Mouse (Mus musculus) CD4-positive, CD25-positive, alpha-beta regulatory T cell, adult 4 months (primary cell): ENCODE results near the gene Flvcr1. TPM values are rescaled to one million over a fixed set of nuclear protein-coding genes. Genes with fewer than 3 reads are reported as not detected.

Experiments used
- ATAC-seq: one replicate; pipeline ENCODE4 v1.8.0; 2017
- polyA plus RNA-seq, 2 experiments: library from polyadenylated mRNA; unstranded; fragments of 100-300 nt; shearing (Covaris generic); gene quantifications; one replicate each; pipeline ENCODE4 v1.2.1; 2017

Gene Flvcr1
- polyA plus RNA-seq, 2 experiments from 2014 or later = 5.6 to 10.8 TPM

DNA sequence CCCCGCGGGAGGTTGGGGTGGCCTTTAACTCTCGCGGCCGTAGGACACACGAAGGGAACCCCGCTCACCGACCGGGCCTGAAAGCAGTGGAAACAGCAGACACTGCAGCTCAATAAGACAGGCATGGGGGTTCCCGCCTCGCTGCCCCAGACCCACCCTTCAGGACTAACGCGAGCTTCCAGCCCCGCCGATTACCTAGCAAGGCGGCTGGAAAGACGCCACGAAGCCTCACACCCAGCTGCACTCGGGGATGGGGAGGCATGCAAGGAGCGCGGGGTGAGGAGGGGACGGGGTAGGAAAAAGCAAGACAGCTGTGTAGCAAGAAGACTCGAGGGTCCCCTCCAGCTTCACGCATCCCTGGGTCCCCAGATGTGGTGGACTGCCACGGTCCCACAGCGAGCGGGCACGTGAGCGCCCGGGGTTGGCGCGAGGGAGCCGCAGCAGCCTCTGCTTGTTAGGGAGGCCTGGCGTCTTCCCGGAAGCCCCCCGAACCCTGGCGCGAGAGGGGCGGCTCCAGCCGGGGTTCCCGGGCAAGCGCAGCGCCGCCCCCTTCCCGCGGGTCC lies 47.4 kb downstream of the Flvcr1 start:
- no peak for ATAC-seq

DNA sequence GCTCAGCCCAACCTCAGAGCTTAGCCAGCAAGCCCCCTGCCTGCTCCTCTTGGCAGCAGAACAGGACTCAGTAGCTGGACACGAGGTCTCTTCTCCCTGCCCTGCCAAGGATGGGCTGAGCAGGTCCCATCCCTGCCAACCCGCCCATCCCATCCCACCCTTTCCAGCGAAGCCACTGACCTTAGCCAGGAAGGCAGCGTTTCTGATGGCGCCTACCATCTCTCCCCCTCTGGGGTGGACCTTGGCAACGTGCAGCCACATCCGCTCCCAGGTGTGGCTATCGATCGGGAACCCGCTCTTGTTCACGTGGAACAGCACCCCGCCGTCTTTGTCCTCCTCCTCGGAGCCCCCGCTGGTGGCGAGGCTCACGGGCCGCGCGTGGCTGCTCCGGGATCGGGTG lies 48.0 kb downstream of the Flvcr1 start:
- no peak for ATAC-seq

- no peak for ATAC-seq
Measured at GRCm38 (mm10) chr1:190976887-190977573, 48.9 kb downstream of the Flvcr1 start.

- no peak for ATAC-seq
Measured at GRCm38 (mm10) chr1:190974833-190975232, 51.1 kb downstream of the Flvcr1 start.

DNA sequence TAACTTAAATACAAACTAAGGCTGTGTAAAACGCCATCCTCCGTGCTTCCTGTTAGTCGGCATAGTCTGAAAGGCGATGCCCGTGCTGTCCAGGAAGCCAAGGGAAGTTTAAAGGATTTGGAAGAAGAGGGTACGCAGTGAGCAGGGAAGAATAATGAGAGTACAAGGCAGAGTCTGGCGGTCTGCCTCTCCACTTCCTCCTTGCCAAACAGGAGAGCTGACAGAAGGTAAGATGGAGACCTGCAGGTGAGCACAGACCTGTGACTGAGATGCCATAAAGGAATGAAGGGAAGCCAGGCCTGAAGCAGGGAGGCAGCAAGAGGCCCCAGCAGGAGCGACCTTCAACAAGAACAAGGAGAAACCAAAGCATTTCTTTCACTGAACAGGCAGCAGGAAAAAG lies 51.8 kb downstream of the Flvcr1 start:
- no peak for ATAC-seq

DNA sequence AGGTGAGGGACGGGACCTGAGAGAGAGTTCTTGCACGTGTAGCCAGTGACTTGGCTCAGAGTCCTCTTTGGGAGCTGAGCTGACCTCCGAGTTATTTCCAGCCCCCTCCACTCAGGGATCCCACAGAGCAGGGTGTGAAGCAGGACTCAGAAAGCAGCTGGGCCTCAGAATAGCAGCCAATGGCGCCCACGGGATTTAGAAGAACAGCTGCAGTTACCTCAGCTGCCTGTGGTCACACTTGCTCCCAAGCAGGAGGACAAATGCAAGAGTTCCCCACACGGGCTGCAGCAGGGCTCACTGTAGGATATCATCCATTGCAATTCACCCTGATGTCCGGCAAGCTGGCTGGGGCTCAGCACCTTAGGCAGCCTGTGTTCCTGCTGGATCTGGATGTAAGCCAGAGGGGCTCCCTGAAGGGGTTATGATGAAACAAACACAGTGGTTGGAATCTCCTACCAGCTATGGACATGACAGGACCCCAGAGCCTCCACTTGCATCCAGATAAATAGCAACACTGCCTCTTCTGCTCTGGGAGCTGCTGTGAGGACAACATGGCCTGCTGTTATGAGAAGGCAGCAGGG lies 53.3 kb downstream of the Flvcr1 start:
- ATAC-seq = no peak

DNA sequence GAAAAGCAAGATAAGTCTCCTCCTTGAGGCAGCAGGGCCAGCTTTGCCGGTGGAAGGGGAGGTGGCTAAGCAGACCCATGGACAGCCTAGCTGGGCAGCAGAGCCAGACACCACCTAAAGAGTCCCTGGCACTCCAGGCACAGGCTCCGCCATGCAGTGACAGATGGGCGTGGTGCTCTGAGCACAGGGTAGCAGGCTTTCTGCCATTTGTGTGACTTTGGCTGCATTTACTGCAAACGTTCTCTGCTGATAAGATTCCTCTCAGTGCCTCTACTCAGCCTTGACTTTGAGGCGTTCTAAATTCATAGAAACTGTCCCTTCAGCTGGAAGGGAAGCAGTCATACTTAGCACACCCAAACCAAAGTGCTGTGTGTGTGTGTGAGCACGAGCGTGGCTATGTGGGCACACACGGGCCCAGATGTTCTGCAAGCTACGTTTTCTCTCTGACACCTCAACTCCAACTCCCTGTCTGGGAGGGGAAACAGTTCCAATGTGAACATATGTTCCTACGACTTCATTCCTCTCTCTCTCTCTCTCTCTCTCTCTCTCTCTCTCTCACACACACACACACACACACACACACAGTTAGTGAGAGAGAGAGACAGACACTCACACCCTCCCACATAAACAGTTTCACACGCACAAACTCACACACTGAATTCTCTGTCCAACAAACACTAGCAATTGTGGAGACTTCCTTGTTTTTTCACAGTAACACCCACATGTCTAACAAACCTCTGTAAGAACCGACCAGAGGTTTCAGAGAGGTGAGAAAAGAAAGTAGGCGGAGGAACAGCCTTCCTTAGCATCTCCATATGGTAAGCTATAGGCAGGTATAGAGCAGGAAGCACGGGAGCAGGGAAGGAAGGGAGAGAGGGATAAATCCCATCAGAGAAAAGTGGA lies 54.0 kb downstream of the Flvcr1 start:
- ATAC-seq = no peak

- ATAC-seq = no peak
Measured at GRCm38 (mm10) chr1:190968010-190968409, 57.9 kb downstream of the Flvcr1 start.

DNA sequence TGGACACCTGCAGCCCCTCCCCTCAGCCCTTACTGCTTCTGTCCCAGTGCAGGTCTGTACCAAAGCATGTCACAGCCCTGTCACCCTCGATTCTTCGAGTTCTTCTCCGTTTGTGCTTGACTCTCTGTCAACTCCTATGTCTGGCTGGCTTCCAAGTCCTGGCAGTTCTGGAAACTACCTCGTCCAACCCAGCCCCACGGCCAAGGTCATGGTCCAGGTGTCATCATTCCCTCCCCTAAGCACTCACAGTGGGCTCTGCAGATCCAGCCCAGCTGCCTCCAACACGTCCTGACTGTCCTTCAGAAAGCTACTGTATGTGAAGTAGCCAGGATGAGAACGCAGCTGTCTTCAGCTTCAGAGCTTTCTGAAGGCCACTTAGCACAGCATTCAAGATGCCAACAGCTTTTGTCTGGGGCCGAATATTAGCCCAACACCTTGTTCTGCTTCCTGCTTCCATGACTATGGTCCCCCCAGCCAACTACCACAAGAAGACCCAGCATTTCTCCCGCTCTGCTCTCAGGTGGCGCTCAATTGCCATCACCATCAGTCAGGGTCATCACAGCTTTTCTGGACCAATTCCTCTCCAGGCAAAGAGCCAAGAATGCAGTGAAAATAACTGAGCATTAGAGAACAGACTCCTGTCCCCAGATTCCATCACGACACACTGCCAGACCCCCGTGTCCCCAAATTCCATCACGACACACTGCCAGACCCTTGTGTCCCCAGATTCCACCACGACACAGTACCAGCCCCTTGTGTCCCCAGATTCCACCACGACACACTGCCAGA lies 60.8 kb downstream of the Flvcr1 start:
- no peak for ATAC-seq

DNA sequence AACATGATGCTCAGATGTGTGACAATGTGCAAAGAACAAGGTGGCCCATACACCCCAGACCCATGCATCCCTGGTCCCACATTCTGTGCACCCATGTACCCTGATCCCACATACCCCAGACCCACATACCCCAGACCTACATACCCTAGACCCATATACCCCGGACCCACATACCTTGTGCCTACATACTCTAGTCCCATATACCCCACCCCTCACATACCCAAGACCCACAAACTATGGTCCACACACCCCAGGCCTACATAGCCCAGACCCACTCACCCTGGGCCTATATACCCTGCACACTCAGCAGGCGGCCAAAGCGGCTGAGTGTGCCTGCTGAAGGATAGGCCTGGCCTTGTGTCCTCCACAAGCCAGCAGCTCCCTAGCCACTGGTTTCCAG lies 63.2 kb downstream of the Flvcr1 start:
- no peak for ATAC-seq

- ATAC-seq = no peak
Measured at GRCm38 (mm10) chr1:190958821-190959220, 67.1 kb downstream of the Flvcr1 start.

Other genes starting within 250 kb of the Flvcr1 start
- 1 to 10 TPM; 6.2 to 9.1 TPM for gene Rps6kc1, start 114.4 kb downstream of the Flvcr1 start, polyA plus RNA-seq
- 10 to 100 TPM; 53.2 to 55.8 TPM for gene Angel2, start 101.0 kb downstream of the Flvcr1 start, polyA plus RNA-seq
- gene Vash2, start 46.9 kb downstream of the Flvcr1 start, polyA plus RNA-seq = under 1 TPM; 0.78 to 0.84 TPM
- not detected for gene Spata45, start 10.5 kb upstream of the Flvcr1 start, polyA plus RNA-seq
- gene Tatdn3, start 36.8 kb upstream of the Flvcr1 start, polyA plus RNA-seq = 10 to 100 TPM; 10.8 to 11.5 TPM
- 1 to 10 TPM; 1.6 to 3.7 TPM for gene Nsl1, start 36.9 kb upstream of the Flvcr1 start, polyA plus RNA-seq
- gene Batf3, start 71.7 kb upstream of the Flvcr1 start, polyA plus RNA-seq = not detected
- not detected for gene Fam71a, start 138.7 kb upstream of the Flvcr1 start, polyA plus RNA-seq
- gene Atf3, start 191.9 kb upstream of the Flvcr1 start, polyA plus RNA-seq = not detected